Mouse (Mus musculus) heart, embryonic 10.5 days (tissue): Measurements from ENCODE around the gene Mcm3ap. TPM values are rescaled to one million over a fixed set of nuclear protein-coding genes. Genes with fewer than 3 reads are reported as not detected.

Experiments used
- DNase-seq: peaks from one replicate; pipeline ENCODE4 v3.0.0-alpha.2; 2017; ENCODE audit warnings: low spot score
- H3K27ac ChIP-seq: fragments of 300-500 bp; sonication (generic); 2 replicates; pipeline ENCODE4 v1.5.1; 2016; ENCODE audit warnings: mild to moderate bottlenecking
- H3K27me3 ChIP-seq: fragments of 300-500 bp; sonication (generic); 2 replicates; pipeline ENCODE4 v1.6.1; 2016; ENCODE audit warnings: mild to moderate bottlenecking; ENCODE audit not compliant: poor library complexity, insufficient read depth, severe bottlenecking
- H3K36me3 ChIP-seq: fragments of 300-500 bp; sonication (generic); 2 replicates; pipeline ENCODE4 v1.6.1; 2016; ENCODE audit warnings: mild to moderate bottlenecking, moderate library complexity
- H3K4me1 ChIP-seq: fragments of 300-500 bp; sonication (generic); 2 replicates; pipeline ENCODE4 v1.6.1; 2016; ENCODE audit warnings: mild to moderate bottlenecking
- H3K4me3 ChIP-seq: fragments of 300-500 bp; sonication (generic); 2 replicates; pipeline ENCODE4 v1.5.1; 2016; ENCODE audit warnings: mild to moderate bottlenecking, moderate library complexity
- H3K9me3 ChIP-seq: fragments of 300-500 bp; sonication (generic); 2 replicates; pipeline ENCODE4 v1.6.1; 2016; ENCODE audit warnings: mild to moderate bottlenecking, moderate library complexity
- WGBS: fragments of 180-500 bp; shearing (Covaris S2); methylation state at CpG from one replicate; pipeline ENCODE4 v1.1.7; 2016; 5-methylcytosine and 5-hydroxymethylcytosine counted together
- polyA plus RNA-seq: library from polyadenylated mRNA; unstranded; fragments of >200 nt; fragmentation: Nextera tagmentation; extraction: Ambion mirVana; gene quantifications from 2 replicates; pipeline ENCODE4 v1.2.1, GENCODE M21; 2016

Mcm3ap gene
- 43.0 and 49.9 TPM in 2 replicates for polyA plus RNA-seq

DNA sequence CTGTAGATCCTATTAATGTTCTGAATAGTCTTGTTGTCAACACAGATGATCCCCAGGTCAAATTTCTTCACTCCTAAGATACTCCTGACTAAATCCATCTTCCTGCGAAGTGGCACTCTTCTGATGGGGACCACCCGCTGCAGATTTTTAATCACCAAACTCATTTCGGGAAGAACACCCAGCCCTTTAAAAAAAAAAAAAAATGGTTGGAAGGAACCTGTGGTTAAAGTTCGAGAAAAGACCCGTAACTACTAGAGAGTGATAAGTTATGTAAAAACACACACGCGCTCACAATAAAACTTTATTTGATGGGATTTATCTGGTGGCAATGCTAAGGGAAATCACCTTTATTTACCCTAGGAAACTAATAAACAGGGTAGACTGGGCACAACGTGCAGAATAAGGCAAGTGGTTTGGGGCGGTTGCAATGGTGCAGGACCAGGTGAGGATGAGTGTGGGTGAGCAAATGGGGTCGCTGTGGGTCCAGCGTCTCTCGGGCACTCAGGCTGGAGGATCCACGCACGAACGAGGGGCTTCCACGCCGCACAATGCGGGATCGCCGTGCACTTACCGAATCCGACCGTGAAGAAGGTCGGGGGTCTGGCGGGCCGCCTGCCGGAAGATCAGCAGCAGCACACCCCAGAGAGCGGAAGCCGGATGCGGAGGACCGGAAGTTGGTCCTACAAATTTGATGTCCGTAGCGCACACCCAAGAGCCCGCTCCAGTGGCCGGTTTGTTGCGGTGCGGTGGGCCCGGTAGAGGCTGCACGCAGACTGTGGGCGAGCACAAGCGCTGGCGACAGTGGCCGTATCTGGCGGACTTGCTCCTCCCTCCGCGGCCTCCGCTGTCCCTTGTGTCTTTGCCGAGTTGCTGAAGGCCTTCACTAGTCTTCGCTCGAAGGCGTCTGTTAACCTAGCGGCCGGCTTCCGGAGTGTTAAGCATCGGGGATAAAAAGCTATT is at the start of gene Mcm3ap, which contains the start of gene Ybey:
Mcm3ap (plus strand) TSS at position 725 of the 960 bp plus-strand sequence.
Ybey (minus strand) TSS at position 912 of the 960 bp plus-strand sequence.
- H3K27me3 ChIP-seq, result no peaks in the 10 kb centered on the region
- DNase-seq, result peak; percentile 96
- peak within 1 kb of the TSS; percentile 95 for H3K27ac ChIP-seq
- peak within 1 kb of the TSS; percentile 91 for H3K4me3 ChIP-seq
- H3K36me3 ChIP-seq, result peaks cover 44% of the 10 kb centered on the region
- H3K9me3 ChIP-seq, result no peaks in the 10 kb centered on the region
- 1% methylated on average over 55 of the region's 55 CpGs for WGBS
- H3K4me1 ChIP-seq, result peaks cover 6% of the 10 kb centered on the region; the same call in 1 of the 2 replicates

DNA sequence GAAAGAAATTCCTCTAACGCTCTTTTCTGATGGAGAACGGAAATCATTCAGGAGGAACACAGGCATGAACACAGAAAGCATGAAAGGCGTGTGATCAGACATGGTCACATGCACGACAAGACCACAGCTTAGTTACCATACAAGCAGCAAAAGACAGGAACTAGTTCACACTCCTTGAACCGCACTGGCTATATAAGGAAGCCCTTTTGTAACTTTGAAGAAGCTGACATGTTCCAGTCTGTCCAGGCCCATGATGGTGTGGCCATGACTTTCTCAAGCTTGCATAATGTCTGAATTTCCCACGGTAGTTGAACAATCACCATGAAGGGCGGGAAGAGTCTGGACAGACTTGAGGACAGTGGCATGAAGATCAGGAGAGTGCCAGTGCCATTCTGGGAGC is 43.1 kb upstream of the Mcm3ap start:
- H3K27ac ChIP-seq, result no peak overlapping the region
- WGBS, result 93% methylated on average over 7 of the region's 7 CpGs
- no peak for DNase-seq
- H3K36me3 ChIP-seq, result peaks cover 97% of the 10 kb centered on the region
- no peaks in the 10 kb centered on the region for H3K27me3 ChIP-seq
- no peaks in the 10 kb centered on the region for H3K9me3 ChIP-seq
- H3K4me1 ChIP-seq, result no peaks in the 10 kb centered on the region
- no peak overlapping the region for H3K4me3 ChIP-seq

DNA sequence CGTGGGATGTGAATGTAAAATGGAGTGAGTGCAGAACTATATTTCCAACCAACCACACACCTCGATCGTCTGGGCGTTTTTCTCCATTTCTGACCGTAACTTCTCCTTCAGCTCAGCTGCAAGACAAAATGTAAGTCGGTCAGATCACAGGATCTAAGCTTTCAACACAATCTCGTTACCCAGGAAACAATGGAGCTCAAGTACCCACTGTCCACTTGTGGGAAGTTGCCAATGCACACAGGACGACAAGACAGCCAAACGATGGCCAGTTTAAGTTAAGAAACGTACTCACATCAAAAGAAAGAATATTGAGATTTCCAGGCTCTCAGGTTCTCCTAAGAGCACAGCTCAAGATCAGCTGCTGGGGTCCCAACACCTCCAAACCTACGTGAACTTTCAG is 34.8 kb upstream of the Mcm3ap start:
- Histone ChIP-seq H3K4me3 (no peak overlapping the region), H3K27ac (no peak overlapping the region), H3K9me3 (no peaks in the 10 kb centered on the region), H3K4me1 (no peaks in the 10 kb centered on the region), H3K36me3 (peaks cover 98% of the 10 kb centered on the region), H3K27me3 (no peaks in the 10 kb centered on the region)
- 89% methylated on average over 11 of the region's 11 CpGs for WGBS
- DNase-seq, result no peak

DNA sequence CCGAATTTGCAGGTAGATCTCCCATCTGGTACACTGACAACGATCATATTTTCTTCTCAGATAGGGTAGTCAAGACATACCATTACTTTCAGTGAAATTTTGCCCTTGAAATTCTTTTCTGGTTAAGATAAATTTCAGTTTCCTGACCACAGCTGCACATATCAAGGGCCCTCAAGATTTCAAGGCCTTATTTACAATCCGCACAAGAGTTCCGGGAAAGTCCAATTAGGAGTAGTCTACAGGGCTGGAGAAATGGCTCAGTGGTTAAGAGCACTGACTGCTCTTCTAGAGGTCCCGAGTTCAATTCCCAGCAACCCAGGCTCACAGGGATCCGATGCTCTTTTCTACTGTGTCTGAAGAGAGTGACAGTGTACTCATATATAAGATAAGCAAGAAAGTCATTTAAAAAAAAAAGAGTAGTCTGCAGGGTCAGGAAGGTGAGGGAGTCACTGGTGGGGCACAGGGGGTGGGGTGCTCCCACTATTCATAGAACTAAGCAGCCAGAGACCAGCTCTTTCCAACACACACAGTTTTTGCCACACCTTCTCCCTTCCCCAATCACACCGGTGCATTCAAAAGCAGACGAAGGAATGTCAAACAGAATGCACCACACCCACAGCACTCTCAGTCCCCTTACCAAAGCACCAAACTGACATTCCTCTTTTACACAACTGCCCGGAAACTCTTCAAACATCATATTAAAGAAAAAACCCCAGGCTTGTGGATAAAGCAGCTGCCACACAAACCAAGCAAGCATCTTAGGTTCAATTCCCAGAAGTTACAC is 29.4 kb upstream of the Mcm3ap start:
- DNase-seq, result no peak
- Histone ChIP-seq H3K36me3 (peaks cover 60% of the 10 kb centered on the region), H3K9me3 (no peaks in the 10 kb centered on the region), H3K27ac (no peak overlapping the region), H3K27me3 (no peaks in the 10 kb centered on the region), H3K4me3 (no peak overlapping the region), H3K4me1 (peaks cover 21% of the 10 kb centered on the region)
- WGBS, result 88% methylated on average over 9 of the region's 9 CpGs

DNA sequence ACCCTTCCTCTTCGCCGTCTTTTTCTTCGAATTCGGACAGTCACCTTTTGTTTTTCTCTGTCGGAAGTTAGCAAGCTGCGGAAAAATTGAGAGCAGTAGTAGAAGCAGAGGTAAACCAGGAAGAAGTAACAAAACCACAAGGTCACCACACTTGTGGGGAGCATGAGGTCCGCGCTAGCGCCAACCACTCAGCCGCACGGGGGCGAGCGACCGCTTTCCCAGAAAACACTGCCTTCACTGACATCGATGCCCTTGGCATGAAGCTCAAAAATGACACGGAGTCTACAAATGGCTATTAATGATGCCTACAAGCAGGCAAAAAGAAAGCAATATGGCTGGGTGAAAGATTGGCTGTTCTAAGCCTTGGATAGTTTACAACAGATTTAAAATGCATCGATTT is 28.4 kb upstream of the Mcm3ap start, which contains the start of gene AC141477.1:
AC141477.1 (minus strand) TSS at position 164 of the 400 bp plus-strand sequence.
- H3K4me3 ChIP-seq, result peak within 1 kb of the TSS; percentile 91
- H3K27ac ChIP-seq, result no peak within 1 kb of the TSS
- H3K4me1 ChIP-seq, result peaks cover 21% of the 10 kb centered on the region
- no peaks in the 10 kb centered on the region for H3K27me3 ChIP-seq
- H3K9me3 ChIP-seq, result no peaks in the 10 kb centered on the region
- H3K36me3 ChIP-seq, result peaks cover 50% of the 10 kb centered on the region
- 94% methylated on average over 17 of the region's 17 CpGs for WGBS
- no peak for DNase-seq

DNA sequence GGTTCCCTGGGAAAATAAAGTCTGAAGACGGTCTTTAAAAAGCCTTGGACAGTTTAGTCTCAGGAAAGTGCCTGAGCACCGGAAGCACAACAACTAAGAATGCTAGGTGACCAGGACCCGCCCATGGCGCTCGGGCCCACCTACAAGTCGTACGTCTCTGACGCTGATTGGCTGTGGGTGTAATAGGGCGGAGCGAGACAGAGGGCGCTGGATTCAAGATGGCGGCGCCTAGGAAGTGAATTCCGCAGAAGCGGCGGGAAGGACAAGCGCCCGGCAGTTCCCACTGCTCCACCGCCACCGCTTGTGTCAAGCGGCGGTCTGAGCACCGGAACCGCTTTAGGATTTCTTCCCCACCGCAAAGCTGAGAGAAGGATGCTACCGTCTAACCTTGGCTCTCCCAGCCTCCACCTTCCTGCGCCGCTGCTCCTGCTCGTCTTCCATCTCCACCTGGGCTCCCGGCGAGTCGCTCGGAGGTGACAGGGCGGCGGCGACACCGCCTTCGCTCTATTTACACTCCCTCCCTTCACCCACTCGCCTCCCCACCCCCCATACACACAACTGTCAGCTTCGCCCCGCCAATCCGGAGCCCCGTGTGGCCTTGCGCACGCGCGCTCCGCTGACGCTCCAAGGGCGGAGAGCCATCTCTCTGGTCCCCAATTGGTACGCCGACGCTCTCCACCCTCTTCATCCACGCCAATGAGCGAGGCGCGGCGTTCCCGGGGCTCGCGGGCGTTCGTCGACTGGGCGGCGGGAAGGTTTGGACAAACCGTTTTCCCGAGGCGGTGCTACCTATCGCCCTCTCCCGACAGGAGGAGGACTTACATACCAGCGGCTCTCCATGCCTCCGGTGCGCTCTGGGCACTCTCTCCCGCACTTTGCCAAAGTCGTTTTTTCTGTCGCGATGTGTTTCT is 26.3 kb upstream of the Mcm3ap start, which contains the start of gene Pcnt:
Pcnt (minus strand) TSS at position 609 of the 911 bp plus-strand sequence.
- no peaks in the 10 kb centered on the region for H3K9me3 ChIP-seq
- peak within 1 kb of the TSS; percentile 94 for H3K27ac ChIP-seq
- H3K4me1 ChIP-seq, result peaks cover 21% of the 10 kb centered on the region
- peaks cover 29% of the 10 kb centered on the region for H3K36me3 ChIP-seq
- H3K27me3 ChIP-seq, result no peaks in the 10 kb centered on the region
- DNase-seq, result peak; percentile 99
- H3K4me3 ChIP-seq, result peak within 1 kb of the TSS; percentile 91
- WGBS, result under 1% methylated on average over 78 of the region's 78 CpGs

DNA sequence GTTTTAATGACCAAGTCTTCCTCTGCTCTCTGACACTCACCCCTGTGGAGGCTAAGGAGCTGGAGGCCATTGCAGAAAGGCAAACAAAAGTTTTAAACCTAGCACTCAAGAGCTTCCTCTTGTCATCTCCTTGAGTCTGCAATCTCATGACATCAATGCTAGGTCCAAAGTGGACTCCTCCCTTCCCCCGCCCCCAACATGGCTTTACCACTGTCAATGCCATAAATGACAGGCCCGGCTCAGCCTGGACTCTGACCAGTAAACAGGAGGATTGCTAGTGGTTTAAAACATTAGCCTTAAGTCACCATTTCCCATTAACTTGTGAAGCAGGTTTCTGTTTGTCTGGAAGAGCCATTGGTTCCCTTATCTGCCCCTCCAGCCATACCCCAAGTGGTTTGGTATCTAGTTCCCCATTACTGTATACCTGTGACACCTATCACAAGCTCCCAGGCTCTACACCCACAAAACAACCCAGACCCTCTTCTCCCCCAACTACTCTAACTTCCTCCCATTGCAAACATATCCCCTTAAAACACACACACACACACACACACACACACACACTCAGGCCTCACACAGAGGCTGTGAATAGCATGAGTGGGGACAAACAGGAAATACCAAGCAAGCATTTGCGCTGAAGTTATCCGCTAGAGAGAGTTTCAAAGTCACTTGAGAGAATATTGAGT is 22.6 kb upstream of the Mcm3ap start:
- 69% methylated on average over 4 of the region's 4 CpGs for WGBS
- no peaks in the 10 kb centered on the region for H3K36me3 ChIP-seq
- H3K9me3 ChIP-seq, result no peaks in the 10 kb centered on the region
- peaks cover 17% of the 10 kb centered on the region for H3K4me1 ChIP-seq
- no peak overlapping the region for H3K4me3 ChIP-seq
- H3K27ac ChIP-seq, result 0 out of 2 replicates have a peak overlapping the region, but pooled peaks have one; percentile 16
- H3K27me3 ChIP-seq, result no peaks in the 10 kb centered on the region
- DNase-seq, result no peak

DNA sequence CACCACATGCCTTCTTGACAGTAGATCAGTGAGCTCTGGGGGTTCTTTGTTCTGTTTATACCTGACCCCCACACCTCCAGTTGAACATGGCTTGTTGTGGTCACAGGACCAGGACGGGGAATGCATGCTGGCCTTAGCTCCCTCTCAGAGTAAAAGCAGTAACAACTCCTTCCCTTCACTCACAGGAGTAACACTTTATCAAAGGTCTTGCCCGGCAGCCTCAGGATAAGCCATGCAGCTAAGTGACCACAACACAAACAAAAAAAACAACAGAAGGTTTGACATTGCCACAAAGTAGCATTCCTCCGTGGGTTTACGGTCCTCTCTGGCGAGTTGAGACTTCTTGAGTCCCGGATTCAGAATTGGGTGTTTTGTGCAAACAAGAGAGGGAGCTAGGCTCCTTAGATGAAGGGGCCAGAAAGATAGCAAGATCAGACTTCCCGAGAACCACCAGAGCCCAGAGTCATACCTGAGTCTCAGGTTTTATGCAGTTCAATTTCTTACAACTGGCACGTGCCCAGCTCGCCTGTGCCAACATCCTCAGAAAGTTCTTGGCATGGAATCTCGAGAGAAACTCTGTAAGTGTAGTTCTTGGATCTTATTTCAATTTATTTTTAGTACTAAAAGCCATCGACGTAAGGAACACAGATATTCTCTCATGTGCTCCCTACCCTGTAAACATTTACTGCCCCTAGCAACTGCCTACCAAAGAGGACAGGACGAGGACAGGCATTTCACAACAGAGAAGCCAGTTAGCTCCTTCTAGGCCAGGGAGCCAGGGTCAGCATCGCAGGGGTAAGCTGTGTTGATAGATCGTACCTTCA is 21.1 kb upstream of the Mcm3ap start:
- no peak overlapping the region for H3K27ac ChIP-seq
- 75% methylated on average over 15 of the region's 15 CpGs for WGBS
- DNase-seq, result no peak

DNA sequence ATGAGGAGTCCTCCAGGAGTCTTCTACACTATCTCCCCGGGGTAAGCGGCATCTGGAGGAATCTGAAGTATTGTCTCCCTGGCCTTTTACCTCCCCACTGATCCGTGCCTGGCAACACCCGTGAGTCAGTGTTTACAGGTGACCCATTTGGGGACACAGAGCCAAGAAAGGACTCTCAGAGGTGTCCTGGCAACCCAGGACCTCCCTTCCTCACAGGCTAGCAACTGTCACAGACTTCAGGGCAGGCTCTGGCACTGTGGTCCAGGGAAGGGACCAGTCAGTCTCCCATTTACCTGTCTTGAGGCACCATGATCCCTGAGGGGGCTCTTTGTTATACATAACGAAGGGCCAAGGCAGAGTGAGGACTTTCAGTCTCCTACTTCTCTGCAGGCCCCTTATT is 19.9 kb upstream of the Mcm3ap start, which contains the start of gene 2610028H24Rik:
2610028H24Rik (plus strand) TSS at position 231 of the 400 bp plus-strand sequence.
- 64% methylated on average over 5 of the region's 5 CpGs for WGBS
- no peak within 1 kb of the TSS for H3K27ac ChIP-seq
- DNase-seq, result no peak

More for the DNA sequence above, 21.1 kb upstream of the Mcm3ap start:
- Histone ChIP-seq H3K4me1 (peaks cover 10% of the 10 kb centered on the region; the same call in 1 of the 2 replicates), H3K36me3 (no peaks in the 10 kb centered on the region), H3K4me3 (no peak overlapping the region), H3K27me3 (no peaks in the 10 kb centered on the region), H3K9me3 (no peaks in the 10 kb centered on the region)

DNA sequence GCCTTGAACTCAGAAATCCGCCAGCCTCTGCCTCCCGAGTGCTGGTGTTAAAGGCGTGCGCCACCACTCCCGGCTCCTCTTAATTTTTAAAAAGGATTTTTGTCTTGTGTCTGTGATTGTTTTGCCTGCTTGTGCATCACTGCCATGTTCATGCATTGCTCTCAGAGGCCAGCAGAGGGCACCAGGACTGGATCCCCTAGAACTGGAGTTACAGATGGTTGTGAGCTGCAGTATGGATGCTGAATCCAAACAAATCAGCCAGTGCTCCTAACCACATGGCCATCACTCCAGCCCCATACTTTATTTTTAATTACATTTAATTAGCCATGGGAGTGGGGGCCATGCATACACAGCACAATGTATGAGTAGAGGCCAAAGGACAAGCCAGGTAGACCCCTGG is 13.4 kb upstream of the Mcm3ap start:
- no peak overlapping the region for H3K4me3 ChIP-seq
- 0 out of 2 replicates have a peak, but pooled peaks cover 5% of the 10 kb centered on the region for H3K36me3 ChIP-seq
- no peaks in the 10 kb centered on the region for H3K4me1 ChIP-seq
- H3K27ac ChIP-seq, result no peak overlapping the region
- peaks cover 11% of the 10 kb centered on the region for H3K9me3 ChIP-seq
- H3K27me3 ChIP-seq, result no peaks in the 10 kb centered on the region
- DNase-seq, result no peak
- WGBS, result 51% methylated on average over 5 of the region's 5 CpGs

More for the DNA sequence above, 19.9 kb upstream of the Mcm3ap start, which contains the start of gene 2610028H24Rik:
- no peaks in the 10 kb centered on the region for H3K36me3 ChIP-seq
- H3K27me3 ChIP-seq, result no peaks in the 10 kb centered on the region
- H3K4me1 ChIP-seq, result peaks cover 1% of the 10 kb centered on the region; the same call in 1 of the 2 replicates
- no peaks in the 10 kb centered on the region for H3K9me3 ChIP-seq
- no peak within 1 kb of the TSS for H3K4me3 ChIP-seq

DNA sequence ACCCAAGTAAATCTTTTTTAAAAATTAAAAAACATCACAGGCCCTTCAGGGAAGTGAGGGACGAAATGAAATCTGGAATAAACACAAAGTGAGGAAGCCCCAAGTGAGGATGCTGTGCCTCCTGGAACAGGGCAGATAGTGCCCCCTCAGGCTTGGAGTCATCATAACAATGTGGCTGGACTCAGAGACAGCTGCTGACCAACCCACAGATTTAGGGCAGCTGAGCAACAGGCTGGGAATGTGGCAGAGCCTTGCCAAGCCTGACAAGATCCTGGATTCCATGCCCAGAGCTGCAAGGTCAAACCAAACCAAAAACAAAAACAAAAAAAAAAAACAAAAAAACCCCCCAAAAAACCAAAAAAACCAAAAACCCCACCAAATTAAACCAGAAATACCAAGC is 7.5 kb upstream of the Mcm3ap start:
- WGBS, result 87% methylated on average over 1 of the region's 1 CpGs

More for the DNA sequence above, 7.5 kb upstream of the Mcm3ap start:
- Histone ChIP-seq H3K36me3 (peaks cover 38% of the 10 kb centered on the region), H3K4me1 (no peaks in the 10 kb centered on the region), H3K9me3 (peaks cover 11% of the 10 kb centered on the region), H3K27me3 (no peaks in the 10 kb centered on the region), H3K4me3 (no peak overlapping the region), H3K27ac (no peak overlapping the region)
- no peak for DNase-seq
